Mouse (Mus musculus): ENCODE measurements around the gene Rmi1.
"Not testable (repeated sequence)": the region's sequence is repeated elsewhere in the genome, so short reads cannot be mapped to it uniquely, and the experiment has no call there.

The Rmi1 gene

GRCm38 (mm10) chr13:58401135-58402002, 679 bp upstream of the Rmi1 start:
- peak; percentile 53 to 60 for DNase-seq (ENCODE audit: low spot score in 2 of 2)

GRCm38 (mm10) chr13:58402744-58403110, 679 bp downstream of the Rmi1 start:
- no peak for DNase-seq (ENCODE audit: low spot score in 2 of 2)

GRCm38 (mm10) chr13:58403243-58403642, 1.2 kb downstream of the Rmi1 start, which contains the start of gene Hnrnpk:
Gene Hnrnpk, minus strand, starts transcription at chr13:58403343.
- DNase-seq (ENCODE audit: low spot score in 2 of 2): not testable (repeated sequence)

- no peak for DNase-seq (ENCODE audit: low spot score in 2 of 2)
Measured at GRCm38 (mm10) chr13:58411073-58411472, 9.0 kb downstream of the Rmi1 start.

- DNase-seq (ENCODE audit: low spot score in 2 of 2): no peak
Measured at GRCm38 (mm10) chr13:58415374-58415773, 13.3 kb downstream of the Rmi1 start.

GRCm38 (mm10) chr13:58415838-58416237, 13.8 kb downstream of the Rmi1 start:
- no peak for DNase-seq (ENCODE audit: low spot score in 2 of 2)

- no peak for DNase-seq (ENCODE audit: low spot score in 2 of 2)
Measured at GRCm38 (mm10) chr13:58418656-58419055, 16.6 kb downstream of the Rmi1 start.

- no peak for DNase-seq (ENCODE audit: low spot score in 2 of 2)
Measured at GRCm38 (mm10) chr13:58419266-58419665, 17.2 kb downstream of the Rmi1 start.

GRCm38 (mm10) chr13:58421026-58421425, 19.0 kb downstream of the Rmi1 start:
- no peak for DNase-seq (ENCODE audit: low spot score in 2 of 2)

GRCm38 (mm10) chr13:58422242-58422641, 20.2 kb downstream of the Rmi1 start:
- DNase-seq (ENCODE audit: low spot score in 2 of 2): no peak

GRCm38 (mm10) chr13:58423061-58423660, 21.1 kb downstream of the Rmi1 start:
- DNase-seq (ENCODE audit: low spot score in 2 of 2): peak; percentile 24 to 45

- DNase-seq (ENCODE audit: low spot score in 2 of 2): no peak
Measured at GRCm38 (mm10) chr13:58439716-58440115, 37.7 kb downstream of the Rmi1 start.

GRCm38 (mm10) chr13:58443326-58443725, 41.3 kb downstream of the Rmi1 start:
- no peak for DNase-seq (ENCODE audit: low spot score in 2 of 2)

GRCm38 (mm10) chr13:58443787-58444186, 41.7 kb downstream of the Rmi1 start:
- peak; percentile 14 to 33 for DNase-seq (ENCODE audit: low spot score in 2 of 2)

GRCm38 (mm10) chr13:58446541-58446940, 44.5 kb downstream of the Rmi1 start:
- no peak for DNase-seq (ENCODE audit: low spot score in 2 of 2)

- no peak for DNase-seq (ENCODE audit: low spot score in 2 of 2)
Measured at GRCm38 (mm10) chr13:58450459-58451182, 48.6 kb downstream of the Rmi1 start.

- DNase-seq (ENCODE audit: low spot score in 2 of 2): no peak
Measured at GRCm38 (mm10) chr13:58452246-58452645, 50.2 kb downstream of the Rmi1 start.

- peak; percentile 10 to 14 for DNase-seq (ENCODE audit: low spot score in 2 of 2)
Measured at GRCm38 (mm10) chr13:58452651-58453413, 50.8 kb downstream of the Rmi1 start.

- DNase-seq (ENCODE audit: low spot score in 2 of 2): no peak
Measured at GRCm38 (mm10) chr13:58453541-58453940, 51.5 kb downstream of the Rmi1 start.

- DNase-seq (ENCODE audit: low spot score in 2 of 2): no peak
Measured at GRCm38 (mm10) chr13:58456547-58456946, 54.5 kb downstream of the Rmi1 start.

- DNase-seq (ENCODE audit: low spot score in 2 of 2): not testable (repeated sequence)
Measured at GRCm38 (mm10) chr13:58458811-58459210, 56.8 kb downstream of the Rmi1 start.

All from heart, adult 9 months (tissue).